Mouse (Mus musculus): ENCODE measurements around the gene Skint9.
"Not testable (repeated sequence)": the region's sequence is repeated elsewhere in the genome, so short reads cannot be mapped to it uniquely, and the experiment has no call there.

Skint9 gene

DNA sequence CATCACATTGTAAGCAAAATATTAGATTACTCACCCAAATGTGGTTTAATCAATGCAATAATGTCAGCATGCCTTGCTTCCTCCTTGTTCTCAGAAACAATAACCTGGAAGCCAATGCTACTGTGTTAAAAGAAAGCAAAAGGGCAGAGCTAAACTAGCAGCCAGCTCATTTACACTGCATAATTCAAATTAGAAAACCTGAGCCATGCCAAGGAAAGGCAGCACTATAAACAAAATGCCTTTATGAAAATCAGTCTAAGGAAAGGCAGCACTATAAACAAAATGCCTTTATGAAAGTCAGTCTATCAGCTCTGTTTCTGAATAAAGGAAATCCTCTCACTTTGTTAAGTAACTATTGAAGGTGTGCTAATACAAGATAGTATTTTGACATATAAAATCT, at the start of gene Skint9:
Gene Skint9, minus strand, starts transcription at position 101 of the 400 bp plus-strand sequence.
- no peak for DNase-seq (ENCODE audit: low spot score in 2 of 2)

DNA sequence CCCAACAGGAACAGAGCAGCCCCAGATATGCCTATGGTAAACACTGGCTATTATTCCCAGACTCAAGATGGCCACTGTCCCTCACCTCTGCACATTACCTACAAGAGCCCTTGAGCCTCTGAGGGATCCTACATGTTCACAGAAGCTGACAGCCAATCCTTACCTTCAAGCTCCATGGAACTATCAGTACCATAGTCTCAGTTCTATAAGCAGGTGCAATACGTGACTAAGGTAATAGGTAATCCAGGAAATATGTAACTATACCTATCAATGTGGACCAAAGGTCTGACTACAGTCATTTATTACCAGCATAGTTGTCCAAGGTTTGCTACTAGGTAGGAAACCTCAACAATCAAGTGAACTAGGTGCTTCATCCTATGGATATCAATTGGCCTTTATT, 1.1 kb downstream of the Skint9 start:
- no peak for DNase-seq (ENCODE audit: low spot score in 2 of 2)

GRCm38 (mm10) chr4:112432223-112432622, 1.6 kb downstream of the Skint9 start:
- no peak for DNase-seq (ENCODE audit: low spot score in 2 of 2)

- not testable (repeated sequence) for DNase-seq (ENCODE audit: low spot score in 2 of 2)
Measured at GRCm38 (mm10) chr4:112349111-112349510, 84.7 kb downstream of the Skint9 start.

Measured in left cerebral cortex, adult 9 months (tissue).